Mouse (Mus musculus): Measurements from ENCODE around the gene Hectd1.

DNA sequence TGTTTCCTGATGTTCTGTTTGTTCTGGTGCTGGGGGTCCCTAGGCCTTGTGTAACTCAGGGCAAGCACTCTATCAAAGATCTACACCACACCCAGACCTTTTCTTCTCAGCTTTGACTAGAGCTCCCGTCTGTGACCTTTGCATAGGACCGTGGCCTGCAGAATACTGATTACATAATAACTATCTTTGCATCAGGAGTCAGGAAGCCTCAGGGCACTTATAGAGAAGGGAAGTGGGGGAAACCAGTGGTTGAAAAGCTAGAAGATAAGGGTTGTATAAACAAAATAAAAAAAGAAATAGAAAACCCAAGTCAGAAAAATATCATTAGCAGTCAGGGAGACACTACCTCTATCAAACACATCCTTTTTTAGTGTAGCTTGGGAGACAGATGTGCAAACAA, 20.6 kb upstream of the Hectd1 start:
- TF ChIP-seq POLR2AphosphoS5 (IDR thresholded peaks at IDR 0.05; ENCODE audit: insufficient replicate concordance, low read depth, low read length) (no peak), CTCF (IDR thresholded peaks at IDR 0.05; ENCODE audit: low read depth, low read length) (no peak), TAL1 (conservative IDR thresholded peaks at IDR 0.05; ENCODE audit: low read depth, low read length) (peak; percentile 86), GATA2 (IDR thresholded peaks at IDR 0.05; ENCODE audit: borderline replicate concordance, low read depth, low read length) (no peak), GATA1 (IDR thresholded peaks at IDR 0.05; ENCODE audit: borderline replicate concordance, low read length) (no peak)

Data from G1E (cell line).